Mouse (Mus musculus): Measurements from ENCODE around the gene Ide. TPM values are rescaled to one million over a fixed set of nuclear protein-coding genes. Genes with fewer than 3 reads are reported as not detected.

Gene Ide
- total RNA-seq (2021): 100 to 1,000 TPM; 104 to 158 TPM
- long read RNA-seq, experiment 1, full-length matches to known transcripts: 36 of 120 reads
- long read RNA-seq, experiment 1, partial matches to known transcripts: 8 of 120 reads
- long read RNA-seq, experiment 1, other reads (novel, unspliced or antisense): 76 of 120 reads
- long read RNA-seq, experiment 2, full-length matches to known transcripts: 48 of 151 reads
- long read RNA-seq, experiment 2, partial matches to known transcripts: 10 of 151 reads
- long read RNA-seq, experiment 2, other reads (novel, unspliced or antisense): 93 of 151 reads

DNA sequence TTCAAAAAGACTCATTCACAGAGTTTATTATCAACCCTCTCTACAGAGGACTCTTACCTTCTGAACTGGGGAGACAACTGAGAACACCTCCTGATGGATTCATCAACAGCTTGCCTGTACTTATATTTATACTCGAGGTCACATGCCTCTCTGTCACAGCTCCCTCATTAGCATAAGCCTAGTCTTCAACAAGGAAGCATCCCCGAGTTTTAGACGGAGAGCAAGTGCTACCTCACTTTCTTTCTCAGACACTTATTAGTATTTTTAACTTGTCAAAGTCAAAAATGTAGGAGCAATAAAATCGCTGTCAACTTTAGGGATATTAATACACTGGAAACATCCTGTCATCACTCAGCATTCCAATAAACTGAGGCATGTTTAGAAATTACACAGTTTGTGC is at the start of gene Ide:
Gene Ide, minus strand, starts transcription at position 101 of the 400 bp plus-strand sequence.
- TF ChIP-seq CTCF (IDR thresholded peaks at IDR 0.05): no peak
- intact Hi-C loops (cut with DNase I): no loop called here
- Histone ChIP-seq H3K27ac (no peak within 1 kb of the TSS), H3K4me3 (no peak within 1 kb of the TSS)
- DNase-seq: no peak

DNA sequence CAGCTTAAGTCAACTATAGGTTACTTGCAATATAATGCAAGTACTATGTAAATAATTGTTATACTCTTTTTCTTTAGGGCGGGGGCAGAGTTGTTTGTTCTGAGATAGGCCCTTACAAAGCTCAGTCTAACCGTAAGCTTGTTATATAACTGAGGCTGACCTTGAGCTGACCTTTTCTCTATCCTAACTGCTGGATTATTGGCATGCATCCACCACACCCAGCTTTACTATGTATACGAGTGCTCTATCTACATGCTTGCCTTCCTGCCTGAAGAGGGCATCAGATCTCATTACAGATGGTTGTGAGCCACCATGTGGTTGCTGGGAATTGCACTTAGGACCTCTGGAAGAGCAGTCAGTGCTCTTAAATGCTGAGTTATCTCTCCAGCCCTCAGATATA is 48.5 kb upstream of the Ide start:
- Histone ChIP-seq H3K4me3 (no peak overlapping the region), H3K27ac (no peak overlapping the region)
- no peak for TF ChIP-seq CTCF (IDR thresholded peaks at IDR 0.05)
- intact Hi-C loops (cut with DNase I): no loop called here
- no peak for DNase-seq

DNA sequence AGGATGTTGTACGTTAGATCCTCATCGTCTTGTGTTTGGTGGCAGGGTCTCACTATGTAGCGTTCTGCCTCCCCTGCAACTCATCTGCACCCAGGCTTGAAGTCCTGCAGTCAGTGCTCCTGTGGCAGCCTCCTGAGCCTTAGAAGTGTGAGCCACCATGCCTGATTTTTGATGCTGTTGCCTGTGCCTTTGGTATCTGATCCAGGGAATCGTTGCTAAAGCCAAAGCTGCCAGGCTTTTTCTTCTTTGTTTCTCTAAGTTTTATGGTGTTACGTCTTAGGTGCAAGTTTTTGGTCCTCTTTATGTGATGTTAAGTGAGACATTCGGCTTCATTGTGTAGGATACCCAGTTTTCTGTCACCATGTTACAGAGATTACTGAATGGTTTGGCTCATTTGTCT is 41.2 kb upstream of the Ide start:
- DNase-seq: no peak
- intact Hi-C loops (cut with DNase I): loop anchor here (1.0 to 5.0 kb wide), 2 partner anchors 112 to 467 kb away; no protein-coding TSS in a partner anchor
- TF ChIP-seq CTCF (IDR thresholded peaks at IDR 0.05): no peak
- H3K4me3 ChIP-seq: no peak overlapping the region
- H3K27ac ChIP-seq: no peak overlapping the region

DNA sequence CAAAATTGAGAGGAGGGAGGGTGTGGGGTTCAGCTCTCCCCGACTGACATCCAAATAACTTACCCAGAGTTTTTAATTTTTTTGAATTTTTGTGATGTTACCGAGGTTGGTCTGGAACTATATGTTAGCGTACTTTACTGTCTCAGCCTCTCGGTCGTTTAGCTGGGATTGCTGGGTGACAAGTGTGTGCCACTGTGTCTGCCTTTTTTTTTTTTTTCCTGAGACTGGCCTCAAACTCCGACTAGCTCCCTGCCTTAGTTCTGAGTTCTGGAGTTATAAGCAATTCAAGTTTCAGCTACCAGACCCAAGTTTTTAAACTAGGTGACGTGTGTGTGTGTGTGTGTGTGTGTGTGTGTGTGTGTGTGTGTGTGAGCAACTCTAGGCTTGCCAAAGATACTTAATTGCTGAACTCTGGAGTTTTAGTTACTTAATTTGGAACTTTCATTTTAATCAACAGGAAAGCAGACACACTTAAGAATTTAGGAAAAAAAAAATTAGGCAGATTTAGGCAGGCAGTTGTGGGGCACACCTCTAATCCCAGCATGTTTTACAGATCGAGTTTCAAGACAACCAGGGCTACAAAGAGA is 39.8 kb upstream of the Ide start:
- intact Hi-C loops (cut with DNase I): loop anchor here (5.0 kb wide), 1 partner anchor 110 kb away; no protein-coding TSS in a partner anchor
- Histone ChIP-seq H3K4me3 (no peak overlapping the region), H3K27ac (no peak overlapping the region)
- DNase-seq: no peak
- no peak for TF ChIP-seq CTCF (IDR thresholded peaks at IDR 0.05)

DNA sequence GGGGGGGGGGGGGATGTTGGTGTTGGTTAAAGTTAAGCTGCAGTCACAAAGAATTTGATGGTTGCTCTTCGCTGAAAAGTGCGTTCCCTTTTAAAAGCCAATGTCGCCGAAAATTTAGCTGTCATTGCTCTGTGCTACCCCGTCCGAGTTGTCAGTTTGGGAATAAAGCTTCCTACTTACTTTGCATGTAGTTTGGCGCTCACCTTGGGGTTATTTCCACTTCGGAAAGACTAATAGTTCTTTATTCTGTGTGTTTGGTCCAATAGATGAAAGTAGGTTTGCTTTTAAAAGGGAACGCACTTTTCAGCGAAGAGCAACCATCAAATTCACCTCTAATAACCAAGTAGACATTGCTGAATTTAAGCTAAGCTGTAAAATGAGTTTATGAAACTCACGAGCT is 39.2 kb upstream of the Ide start:
- intact Hi-C loops (cut with DNase I): loop anchor here (5.0 kb wide), 1 partner anchor 110 kb away; no protein-coding TSS in a partner anchor
- TF ChIP-seq CTCF (IDR thresholded peaks at IDR 0.05): no peak
- peak overlapping the region; percentile 91 for H3K4me3 ChIP-seq
- no peak overlapping the region for H3K27ac ChIP-seq
- DNase-seq: no peak

DNA sequence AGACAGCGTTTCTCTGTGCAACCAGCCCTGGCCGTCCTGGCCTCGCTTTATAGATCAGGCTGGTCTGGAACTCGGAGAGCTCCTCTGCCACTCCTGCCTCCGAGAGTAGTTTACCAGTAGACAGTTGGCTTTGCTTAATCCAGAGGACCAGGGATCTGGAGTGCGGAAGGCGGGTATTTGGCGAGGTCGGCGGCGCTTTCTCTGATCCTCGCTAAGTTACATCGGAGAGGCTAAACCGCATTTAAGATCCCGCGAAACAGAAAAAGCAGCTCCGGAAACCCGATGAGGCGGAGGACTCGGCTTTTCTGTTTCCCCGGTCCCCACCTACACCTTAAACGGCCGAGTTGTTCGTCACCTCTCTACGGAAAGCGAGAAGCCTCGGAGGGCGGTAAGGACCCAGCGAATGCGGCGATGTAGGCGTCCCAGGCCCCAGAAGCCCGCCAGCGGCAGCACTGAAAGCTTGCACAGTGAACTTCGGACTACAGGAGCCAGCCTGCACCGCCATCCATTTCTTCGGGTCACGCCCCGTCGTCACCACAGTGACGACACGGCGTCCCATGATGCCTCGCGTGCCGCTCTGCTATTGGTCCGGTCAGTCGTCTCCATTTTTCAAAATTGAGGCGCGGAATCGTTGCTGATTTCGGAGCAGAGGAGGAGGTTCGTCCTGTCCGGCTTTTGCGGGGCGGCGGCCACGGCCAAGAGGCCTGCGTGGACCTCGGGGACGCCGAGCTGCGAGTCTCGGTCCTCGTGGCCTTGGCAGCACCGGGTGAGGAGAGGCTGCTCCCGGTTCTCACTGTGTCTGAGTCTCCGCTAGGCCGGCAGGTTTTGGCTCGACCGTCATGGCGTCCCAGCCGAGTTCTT is 38.3 kb upstream of the Ide start, which contains the start of gene Kif11:
Gene Kif11, plus strand, starts transcription at position 649 of the 861 bp plus-strand sequence.
- Histone ChIP-seq H3K4me3 (peak within 1 kb of the TSS; percentile 91), H3K27ac (peak within 1 kb of the TSS; percentile 95)
- intact Hi-C loops (cut with DNase I): loop anchor here (5.0 kb wide), 1 partner anchor 109 kb away; no protein-coding TSS in a partner anchor
- DNase-seq: peak; percentile 96
- TF ChIP-seq CTCF (IDR thresholded peaks at IDR 0.05): no peak; the same call in 1 of the 2 replicates

DNA sequence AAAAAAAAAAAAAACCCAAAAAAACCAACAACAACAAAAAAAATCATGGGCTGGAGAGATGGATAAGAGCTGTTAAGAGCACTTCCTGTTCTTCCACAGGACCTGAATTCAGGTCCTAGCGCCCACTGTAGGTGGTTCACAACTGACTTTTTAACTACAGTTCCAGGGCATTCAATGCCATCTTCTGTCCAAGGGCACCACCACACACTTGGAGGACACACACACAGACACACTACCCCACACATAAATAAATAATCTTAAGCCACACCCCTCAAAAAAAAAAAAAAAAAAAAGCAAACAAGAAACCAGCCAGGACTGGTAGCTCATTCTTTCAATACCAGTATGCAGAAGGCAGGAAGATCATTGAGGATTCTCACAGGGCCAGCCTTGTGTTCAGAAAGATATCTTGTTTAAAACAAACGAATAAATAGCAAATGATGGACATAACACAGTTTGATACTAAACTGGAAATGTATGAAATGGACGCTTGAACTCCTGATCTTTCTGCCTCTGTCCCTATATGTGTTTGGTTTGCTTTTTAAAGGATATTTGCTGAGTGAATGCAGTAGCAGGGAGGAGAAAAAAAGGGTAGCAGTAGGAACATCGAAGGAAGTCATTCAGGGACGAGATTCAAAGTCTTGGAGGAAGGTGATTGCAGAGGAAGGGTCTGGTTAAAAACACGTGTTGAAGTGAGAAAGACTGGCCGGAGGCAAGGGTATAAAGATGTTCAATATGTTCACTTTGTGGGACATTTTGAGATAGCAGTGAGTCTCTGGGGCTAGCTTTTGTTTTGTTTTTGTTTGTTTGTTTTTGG is 37.5 kb upstream of the Ide start:
- TF ChIP-seq CTCF (IDR thresholded peaks at IDR 0.05): no peak
- DNase-seq: no peak
- Histone ChIP-seq H3K4me3 (peak overlapping the region; percentile 91), H3K27ac (peak overlapping the region; percentile 95)
- intact Hi-C loops (cut with DNase I): loop anchor here (5.0 kb wide), 1 partner anchor 108 kb away; no protein-coding TSS in a partner anchor

DNA sequence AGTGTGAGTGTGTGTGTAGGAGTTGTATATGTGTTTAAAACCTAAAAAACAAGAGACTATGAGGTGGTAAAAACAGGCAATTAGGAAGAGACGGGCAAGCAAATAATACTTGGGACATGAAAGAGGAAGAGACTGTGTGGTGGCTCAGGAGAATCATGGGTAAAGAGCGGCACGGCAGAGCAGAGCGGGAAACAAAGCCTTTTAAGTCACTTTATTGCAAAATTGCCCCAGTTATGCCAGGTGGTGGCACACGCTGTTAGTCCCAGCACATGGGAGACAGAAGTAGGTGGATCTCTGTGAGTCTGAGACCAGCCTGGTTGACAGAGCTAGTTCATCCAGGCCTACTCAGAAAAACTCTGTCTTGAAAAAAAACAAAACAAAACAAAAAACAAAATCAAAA is 32.7 kb upstream of the Ide start:
- no peak for DNase-seq
- Histone ChIP-seq H3K4me3 (no peak overlapping the region), H3K27ac (no peak overlapping the region)
- no peak for TF ChIP-seq CTCF (IDR thresholded peaks at IDR 0.05)
- intact Hi-C loops (cut with DNase I): no loop called here

DNA sequence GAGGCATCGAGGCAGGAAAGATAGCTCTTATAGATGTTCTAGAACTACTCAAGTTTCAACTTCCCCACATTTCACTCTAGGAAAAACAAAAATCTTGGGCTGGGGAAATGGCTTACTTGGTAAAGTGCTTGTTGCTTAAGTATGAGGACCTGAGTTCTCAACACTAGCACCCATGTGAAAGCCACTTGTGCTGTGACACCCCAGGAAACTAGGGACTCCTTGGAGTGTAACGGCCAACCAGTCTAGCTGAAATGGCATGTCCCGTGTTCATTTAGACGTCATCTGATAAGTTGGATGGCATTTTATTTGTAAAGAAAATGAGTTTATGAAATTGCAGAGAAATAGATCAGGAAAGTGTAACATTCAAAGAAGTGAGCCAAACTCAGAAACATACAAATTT is 32.3 kb upstream of the Ide start:
- TF ChIP-seq CTCF (IDR thresholded peaks at IDR 0.05): no peak
- Histone ChIP-seq H3K27ac (no peak overlapping the region), H3K4me3 (no peak overlapping the region)
- DNase-seq: no peak
- intact Hi-C loops (cut with DNase I): no loop called here

DNA sequence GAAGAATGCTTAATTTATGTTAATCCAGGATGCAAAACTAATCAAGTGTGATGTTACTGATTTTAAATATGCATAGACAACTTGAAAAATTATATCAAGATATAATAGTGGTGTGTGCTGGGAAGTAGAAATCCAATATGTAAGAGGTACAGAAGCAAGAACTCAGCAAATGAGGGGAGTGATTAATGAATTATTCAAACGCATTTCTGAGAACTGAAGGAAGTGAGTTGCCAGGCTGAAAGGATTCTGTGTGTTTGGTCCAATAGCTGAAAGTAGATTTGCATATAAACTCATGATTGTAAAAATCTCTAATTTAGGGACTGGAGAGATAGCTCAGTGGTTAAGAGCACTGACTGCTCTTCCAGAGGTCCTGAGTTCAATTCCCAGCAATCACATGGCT is 31.3 kb upstream of the Ide start:
- no peak for DNase-seq
- no peak overlapping the region for H3K27ac ChIP-seq
- intact Hi-C loops (cut with DNase I): no loop called here
- TF ChIP-seq CTCF (IDR thresholded peaks at IDR 0.05): no peak
- H3K4me3 ChIP-seq: no peak overlapping the region

DNA sequence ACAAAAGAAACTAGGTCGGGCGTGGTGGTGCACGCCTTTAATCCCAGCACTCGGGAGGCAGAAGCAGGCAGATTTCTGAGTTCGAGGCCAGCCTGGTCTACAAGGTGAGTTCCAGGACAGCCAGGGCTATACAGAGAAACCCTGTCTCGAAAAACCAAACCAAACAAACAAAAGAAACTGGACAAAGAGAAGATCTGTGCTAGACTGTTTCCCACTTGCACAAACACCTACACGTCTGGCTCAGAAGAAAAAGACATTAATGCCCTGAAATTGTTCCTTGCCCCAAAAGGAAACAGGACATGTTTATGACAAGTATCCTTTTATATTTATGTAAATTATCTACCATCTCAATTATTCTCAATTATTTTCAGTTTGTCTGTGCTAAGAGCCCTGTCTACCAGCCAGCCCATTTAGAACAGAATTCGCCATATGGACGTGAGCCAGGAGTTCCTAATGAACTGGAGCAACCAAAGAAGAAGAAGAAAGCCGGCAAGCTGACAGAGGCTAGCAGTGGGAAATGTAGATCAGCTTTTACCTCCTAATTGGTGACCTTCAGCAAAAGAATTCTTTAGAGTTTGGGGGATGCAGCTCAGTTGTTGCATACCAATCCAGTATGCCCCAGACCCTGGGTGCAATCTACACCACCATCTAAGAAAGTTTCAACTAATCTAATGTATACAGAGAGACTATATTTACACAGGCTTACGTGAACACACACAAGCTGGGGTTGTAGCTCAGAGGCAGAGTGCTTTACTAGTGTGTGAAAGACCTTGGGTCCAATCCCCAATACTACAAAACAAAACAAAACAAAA is 25.7 kb upstream of the Ide start:
- intact Hi-C loops (cut with DNase I): no loop called here
- no peak overlapping the region for H3K4me3 ChIP-seq
- no peak for TF ChIP-seq CTCF (IDR thresholded peaks at IDR 0.05)

More for the DNA sequence above, 25.7 kb upstream of the Ide start:
- no peak for DNase-seq
- H3K27ac ChIP-seq: no peak overlapping the region
